Mouse (Mus musculus) heart, adult 18-20 months (tissue): ENCODE results near the gene Sync. TPM values are rescaled to one million over a fixed set of nuclear protein-coding genes. Genes with fewer than 3 reads are reported as not detected.

Experiments used
- microRNA-seq, 2 experiments: library from miRNA; unstranded; fragments of <30 nt; microRNA quantifications; one replicate each; pipeline ENCODE4 v1.2.0; 2022
- total RNA-seq, 2 experiments: library from RNA; stranded (reverse); gene quantifications; 2 replicates each; pipeline ENCODE4 v1.2.3; 2021

Sync gene
- total RNA-seq, 2 experiments from 2014 or later, result 18.9 to 24.9 TPM

Small RNAs within 50 kb of the gene (microRNA-seq; reads per million reads assigned to microRNA genes)
- gene Gm22994, result 0 reads per million in 2 experiments

Other genes with a start within 250 kb of the Sync start
- 10 to 100 TPM; 27.3 to 28.2 TPM for gene Rnf19b, start 229.3 kb upstream of the Sync start, total RNA-seq
- gene Tmem54, start 182.1 kb upstream of the Sync start, total RNA-seq, result not detected
- gene Hpca, start 165.6 kb upstream of the Sync start, total RNA-seq, result under 1 TPM in 1 of 2 experiments, not detected in 1; 0.18 TPM
- 100 to 1,000 TPM; 312 to 343 TPM for gene Fndc5, start 150.6 kb upstream of the Sync start, total RNA-seq
- 1 to 10 TPM; 8.4 to 9.2 TPM for gene S100pbp, start 97.9 kb upstream of the Sync start, total RNA-seq
- gene Yars, start 97.9 kb upstream of the Sync start, total RNA-seq, result 10 to 100 TPM; 25.6 to 33.4 TPM
- gene C77080, start 26.2 kb upstream of the Sync start, total RNA-seq, result 1 to 10 TPM; 2.6 to 3.0 TPM
- 10 to 100 TPM; 74.1 to 78.0 TPM for gene Rbbp4, start 47.8 kb downstream of the Sync start, total RNA-seq
- gene Zbtb8os, start 48.1 kb downstream of the Sync start, total RNA-seq, result 10 to 100 TPM; 22.4 to 30.2 TPM
- 1 to 10 TPM; 2.9 to 3.0 TPM for gene Zbtb8a, start 90.5 kb downstream of the Sync start, total RNA-seq
- under 1 TPM in 1 of 2 experiments, not detected in 1; 0.69 TPM for gene Zbtb8b, start 153.2 kb downstream of the Sync start, total RNA-seq
- 10 to 100 TPM; 46.7 to 49.1 TPM for gene Bsdc1, start 174.0 kb downstream of the Sync start, total RNA-seq
- gene Tssk3, start 203.4 kb downstream of the Sync start, total RNA-seq, result not detected
- gene Fam229a, start 203.6 kb downstream of the Sync start, total RNA-seq, result under 1 TPM in 1 of 2 experiments, not detected in 1; 0.57 TPM
- 1 to 10 TPM; 4.5 to 4.7 TPM for gene Marcksl1, start 226.0 kb downstream of the Sync start, total RNA-seq